Mouse (Mus musculus) midbrain, postnatal 0 days (tissue): ENCODE data around the gene Fez1. TPM values are rescaled to one million over a fixed set of nuclear protein-coding genes. Genes with fewer than 3 reads are reported as not detected.

Experiments
- ATAC-seq: fragments of 200-750 bp; cut with Nextera tagmentation; 2 replicates; pipeline ENCODE4 v1.8.0; 2017; ENCODE audit warnings: moderate number of reproducible peaks, mild to moderate bottlenecking, moderate TSS enrichment, moderate library complexity; ENCODE audit not compliant: low FRiP score
- DNase-seq: peaks from one replicate; pipeline ENCODE4 v3.0.0-alpha.2; 2015; ENCODE audit warnings: low spot score
- H3K27ac ChIP-seq: fragments of 300-500 bp; sonication (generic); 2 replicates; pipeline ENCODE4 v1.5.1; 2014; ENCODE audit warnings: low read depth, mild to moderate bottlenecking, low read length, mixed read lengths
- H3K27me3 ChIP-seq: fragments of 300-500 bp; sonication (generic); 2 replicates; pipeline ENCODE4 v1.6.1; 2014; ENCODE audit warnings: low read length, control low read depth, mixed read lengths; ENCODE audit not compliant: insufficient read depth
- H3K36me3 ChIP-seq: fragments of 300-500 bp; sonication (generic); 2 replicates; pipeline ENCODE4 v1.6.1; 2014; ENCODE audit warnings: low read length, control low read depth, mixed read lengths; ENCODE audit not compliant: insufficient read depth
- H3K4me1 ChIP-seq: fragments of 300-500 bp; sonication (generic); 2 replicates; pipeline ENCODE4 v1.6.1; 2014; ENCODE audit warnings: mild to moderate bottlenecking, control low read depth, antibody characterized with exemption, low read length, mixed read lengths; ENCODE audit not compliant: insufficient read depth
- H3K4me2 ChIP-seq: fragments of 300-500 bp; sonication (generic); 2 replicates; pipeline ENCODE4 v1.6.1; 2014; ENCODE audit warnings: low read depth, mild to moderate bottlenecking, low read length, mixed read lengths; ENCODE audit not compliant: poor library complexity, severe bottlenecking
- H3K4me3 ChIP-seq: fragments of 300-500 bp; sonication (generic); 2 replicates; pipeline ENCODE4 v1.5.1; 2014; ENCODE audit warnings: low read depth, mild to moderate bottlenecking, low read length, moderate library complexity
- H3K9ac ChIP-seq: fragments of 300-500 bp; sonication (generic); replicated peaks from 2 replicates; pipeline ENCODE4 v1.6.1; 2014; ENCODE audit warnings: mild to moderate bottlenecking, low read length, moderate library complexity, mixed read lengths; ENCODE audit not compliant: poor library complexity, severe bottlenecking
- H3K9me3 ChIP-seq: fragments of 300-500 bp; sonication (generic); 2 replicates; pipeline ENCODE4 v1.6.1; 2016; ENCODE audit warnings: low read length, control low read depth
- CTCF ChIP-seq: IDR thresholded peaks from 2 replicates; pipeline ENCODE4 v1.5.1; 2016; ENCODE audit warnings: antibody characterized with exemption, mild to moderate bottlenecking
- WGBS: fragments of 180-500 bp; shearing (Covaris S2); extraction: QIAGEN DNeasy Blood & Tissue Kit; methylation state at CpG from one replicate; pipeline ENCODE4 v1.1.7; 2014; 5-methylcytosine and 5-hydroxymethylcytosine counted together
- polyA plus RNA-seq: library from polyadenylated mRNA; unstranded; fragments of >200 nt; fragmentation: Nextera tagmentation; extraction: Ambion mirVana; gene quantifications from 2 replicates; pipeline ENCODE4 v1.2.1, GENCODE M21; 2015
- total RNA-seq: library from RNA; depleted of rRNA; stranded (reverse); fragments of >200 nt; gene quantifications from 2 replicates; pipeline ENCODE4 v1.2.3, GENCODE M21; 2014

Gene Fez1
- total and polyA plus RNA-seq, 2 experiments from 2014 or later = 371 to 530 TPM

GRCm38 (mm10) chr9:36890552-36890951, 68.9 kb downstream of the Fez1 start:
- WGBS = 29% methylated on average over 4 of the region's 4 CpGs
- DNase-seq (peak; percentile 64), ATAC-seq (no peak)
- no peaks in the 10 kb centered on the region for H3K9me3 ChIP-seq
- H3K4me2 ChIP-seq = no peak overlapping the region
- H3K4me1 ChIP-seq = no peaks in the 10 kb centered on the region
- no peaks in the 10 kb centered on the region for H3K27me3 ChIP-seq
- peak; percentile 81 for TF ChIP-seq CTCF
- peaks cover 15% of the 10 kb centered on the region for H3K36me3 ChIP-seq
- H3K4me3 ChIP-seq = no peak overlapping the region
- H3K27ac ChIP-seq = no peak overlapping the region
- H3K9ac ChIP-seq = no peak overlapping the region

- Histone ChIP-seq H3K27ac (no peak overlapping the region), H3K9me3 (no peaks in the 10 kb centered on the region), H3K9ac (no peak overlapping the region), H3K4me2 (no peak overlapping the region), H3K4me1 (no peaks in the 10 kb centered on the region), H3K4me3 (no peak overlapping the region), H3K27me3 (no peaks in the 10 kb centered on the region), H3K36me3 (peaks cover 15% of the 10 kb centered on the region)
- ATAC-seq (no peak), DNase-seq (no peak)
- no peak for TF ChIP-seq CTCF
- 77% methylated on average over 6 of the region's 6 CpGs for WGBS
These were observed 71.8 kb downstream of the Fez1 start for GRCm38 (mm10) chr9:36893413-36893990.

GRCm38 (mm10) chr9:36894242-36894641, 72.6 kb downstream of the Fez1 start:
- Histone ChIP-seq H3K9me3 (no peaks in the 10 kb centered on the region), H3K27me3 (no peaks in the 10 kb centered on the region), H3K4me2 (no peak overlapping the region), H3K4me1 (no peaks in the 10 kb centered on the region), H3K4me3 (no peak overlapping the region), H3K36me3 (peaks cover 15% of the 10 kb centered on the region), H3K9ac (no peak overlapping the region), H3K27ac (no peak overlapping the region)
- DNase-seq (no peak), ATAC-seq (no peak)
- TF ChIP-seq CTCF = no peak
- 91% methylated on average over 7 of the region's 7 CpGs for WGBS

- Histone ChIP-seq H3K4me2 (no peak overlapping the region), H3K36me3 (peaks cover 15% of the 10 kb centered on the region), H3K27me3 (no peaks in the 10 kb centered on the region), H3K27ac (no peak overlapping the region), H3K4me1 (no peaks in the 10 kb centered on the region), H3K9me3 (no peaks in the 10 kb centered on the region), H3K9ac (no peak overlapping the region), H3K4me3 (no peak overlapping the region)
- ATAC-seq (peak; percentile 83), DNase-seq (peak; percentile 80)
- 83% methylated on average over 8 of the region's 8 CpGs for WGBS
- peak; percentile 88 for TF ChIP-seq CTCF
These were observed 73.5 kb downstream of the Fez1 start for GRCm38 (mm10) chr9:36895009-36895693.

GRCm38 (mm10) chr9:36898560-36898959, 76.9 kb downstream of the Fez1 start:
- H3K4me1 ChIP-seq = no peaks in the 10 kb centered on the region
- no peak overlapping the region for H3K9ac ChIP-seq
- H3K27me3 ChIP-seq = no peaks in the 10 kb centered on the region
- 96% methylated on average over 3 of the region's 3 CpGs for WGBS
- H3K4me3 ChIP-seq = no peak overlapping the region
- H3K4me2 ChIP-seq = no peak overlapping the region
- 0 out of 2 replicates have a peak, but pooled peaks cover 2% of the 10 kb centered on the region for H3K36me3 ChIP-seq
- ATAC-seq (no peak), DNase-seq (no peak)
- TF ChIP-seq CTCF = no peak
- H3K9me3 ChIP-seq = no peaks in the 10 kb centered on the region
- no peak overlapping the region for H3K27ac ChIP-seq

- no peak overlapping the region for H3K4me3 ChIP-seq
- no peak for ATAC-seq
- 86% methylated on average over 4 of the region's 4 CpGs for WGBS
These were observed 78.8 kb downstream of the Fez1 start for GRCm38 (mm10) chr9:36900464-36900863.

More at GRCm38 (mm10) chr9:36900464-36900863, 78.8 kb downstream of the Fez1 start:
- no peaks in the 10 kb centered on the region for H3K9me3 ChIP-seq
- no peak overlapping the region for H3K4me2 ChIP-seq
- no peak for TF ChIP-seq CTCF
- no peaks in the 10 kb centered on the region for H3K27me3 ChIP-seq
- H3K36me3 ChIP-seq = 0 out of 2 replicates have a peak, but pooled peaks cover 2% of the 10 kb centered on the region
- H3K27ac ChIP-seq = no peak overlapping the region
- no peak for DNase-seq
- H3K4me1 ChIP-seq = no peaks in the 10 kb centered on the region
- no peak overlapping the region for H3K9ac ChIP-seq
